Mouse (Mus musculus) left cerebral cortex, postnatal 10 days (tissue): ENCODE results near the gene Ndufb6. TPM values are rescaled to one million over a fixed set of nuclear protein-coding genes. Genes with fewer than 3 reads are reported as not detected.

ENCODE experiments used
- DNase-seq, 2 experiments: peaks; one replicate each; pipeline ENCODE4 v3.0.0; 2021 to 2022; ENCODE audit warnings: low spot score in 2 of 2, mixed read lengths in 1 of 2; ENCODE audit errors: extremely low spot score in 1 of 2
- intact Hi-C: fragments of 180-260 bp; cut with DNase I; formaldehyde crosslinking; loops from one replicate; pipeline ENCODE4 v1.15.1; 2025
- total RNA-seq, 2 experiments: library from RNA; stranded (reverse); gene quantifications; 2 replicates each; pipeline ENCODE4 v1.2.3; 2021

The Ndufb6 gene
- total RNA-seq, 2 experiments from 2014 or later: 213 to 222 TPM

DNA sequence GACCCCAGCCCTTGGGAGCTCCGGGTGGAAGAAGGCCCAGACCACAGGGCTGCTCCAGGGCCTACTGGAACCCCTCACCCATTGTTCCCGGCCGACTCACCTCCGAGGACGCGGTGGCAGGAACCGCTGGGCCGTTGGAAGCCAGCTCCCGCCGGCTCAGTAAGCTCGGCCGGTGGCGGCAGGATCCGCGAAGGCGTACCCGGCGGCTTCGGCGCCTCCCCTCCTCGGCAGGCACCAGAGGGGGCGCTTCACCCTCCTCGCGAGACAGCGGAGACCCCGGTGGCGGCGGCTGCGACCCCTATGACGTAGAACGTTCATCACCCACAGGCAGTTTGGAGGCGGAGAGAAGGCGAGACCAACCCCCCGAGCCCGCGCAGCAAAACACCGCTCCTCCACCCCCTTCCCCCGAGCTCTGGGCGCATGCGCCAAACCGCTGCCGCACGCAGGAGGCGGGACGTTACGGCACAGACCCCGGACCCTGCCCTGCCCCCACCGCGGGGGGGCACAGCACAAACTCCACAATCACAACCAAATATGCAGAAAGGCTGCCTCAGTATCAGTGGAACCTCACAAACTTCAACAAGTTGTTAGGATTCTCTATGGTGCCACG is 10.9 kb downstream of the Ndufb6 start:
- DNase-seq: peak; percentile 91 to 96
- intact Hi-C loops: loop anchor here (5.0 kb wide), 1 partner anchor 86 kb away; no protein-coding TSS in a partner anchor

DNA sequence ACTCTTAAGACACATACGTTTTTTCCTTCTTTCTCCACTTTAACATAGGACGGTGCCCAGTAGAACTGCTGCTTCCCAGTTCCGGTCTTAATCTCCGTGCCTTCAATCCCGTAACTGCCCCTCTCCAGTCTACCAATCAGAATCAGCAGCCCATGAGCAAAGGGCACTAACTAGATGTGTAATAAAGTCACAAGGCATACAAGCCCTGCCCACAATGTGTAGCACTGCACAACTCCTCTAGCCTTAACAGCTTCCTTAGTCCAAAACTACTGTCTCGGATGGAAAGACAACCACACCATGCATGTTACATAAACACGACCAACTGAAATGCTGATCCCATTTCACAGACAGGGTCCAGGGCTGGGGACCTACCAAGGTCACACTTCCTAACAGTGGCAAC is 11.5 kb downstream of the Ndufb6 start:
- no peak for DNase-seq
- intact Hi-C loops: loop anchor here (5.0 kb wide), 1 partner anchor 85 kb away; no protein-coding TSS in a partner anchor

DNA sequence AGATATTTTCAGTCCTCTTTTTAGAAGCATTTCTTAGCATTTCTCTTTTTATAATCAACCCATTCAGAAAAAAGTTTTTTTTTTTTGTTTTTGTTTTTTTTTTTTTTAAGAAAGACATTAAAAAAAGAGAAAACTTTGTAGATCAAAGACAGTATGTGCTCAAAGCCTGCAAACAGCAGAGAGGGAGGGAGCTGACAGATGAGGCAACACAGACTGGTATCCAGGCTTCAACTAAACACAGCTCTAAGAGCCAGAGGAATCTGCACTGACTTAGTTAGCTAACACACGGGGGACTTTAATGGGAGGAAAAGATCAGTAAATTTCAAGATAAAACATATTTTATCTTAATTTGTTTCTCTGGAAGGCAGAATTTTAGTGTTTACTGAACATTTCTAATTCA is 14.9 kb downstream of the Ndufb6 start:
- intact Hi-C loops: no loop called here
- no peak for DNase-seq

DNA sequence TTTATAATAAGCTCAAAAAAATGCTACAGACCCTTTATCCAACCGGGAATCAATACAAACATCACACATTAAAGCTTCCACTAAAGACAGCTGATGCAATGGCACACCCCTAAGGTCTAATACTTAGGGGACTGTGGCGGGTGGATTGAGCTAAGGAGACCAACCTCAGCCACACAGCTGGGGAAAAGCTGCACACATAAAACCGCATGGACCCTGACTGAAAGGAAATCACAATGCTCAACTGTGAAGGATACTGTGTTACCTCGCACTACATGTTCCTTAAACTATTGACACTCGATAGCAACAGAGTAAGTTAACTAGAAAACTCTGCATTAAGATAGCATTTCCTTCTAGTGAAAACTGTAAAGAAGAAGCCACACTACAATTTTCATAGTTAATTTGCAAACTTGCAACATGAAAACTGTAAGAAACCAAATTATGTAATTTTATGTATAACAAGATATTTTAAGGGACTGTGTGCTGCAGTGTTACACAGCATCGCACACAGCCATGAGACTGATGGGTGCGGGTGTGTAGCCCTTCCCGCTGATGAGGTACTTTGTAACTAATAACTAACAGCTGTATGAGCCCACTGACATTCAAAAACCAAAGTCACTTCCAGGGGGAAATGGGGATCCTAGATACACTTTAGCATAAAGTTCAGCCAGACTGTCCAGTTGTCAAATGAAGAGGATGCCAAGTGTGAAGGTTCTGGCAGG is 24.7 kb downstream of the Ndufb6 start:
- DNase-seq: no peak
- intact Hi-C loops: no loop called here

DNA sequence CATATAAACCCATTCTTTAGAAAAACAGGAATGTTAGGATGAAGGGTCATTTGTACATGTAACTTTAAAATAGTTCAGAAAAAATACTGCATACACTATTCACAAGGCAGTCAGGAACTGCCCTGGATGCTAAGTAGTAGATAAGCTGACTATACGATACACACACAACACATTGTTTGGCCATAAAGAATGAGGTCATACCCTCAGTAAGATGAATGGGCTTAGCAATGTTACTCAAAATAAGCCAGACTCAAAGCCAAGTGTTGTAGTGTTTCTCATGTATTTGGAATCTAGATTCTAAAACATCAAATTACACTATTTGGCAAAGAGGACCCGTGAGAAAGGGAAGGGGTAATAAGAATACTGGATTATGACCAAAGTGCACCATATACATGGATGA is 25.5 kb downstream of the Ndufb6 start:
- intact Hi-C loops: no loop called here
- DNase-seq: no peak

DNA sequence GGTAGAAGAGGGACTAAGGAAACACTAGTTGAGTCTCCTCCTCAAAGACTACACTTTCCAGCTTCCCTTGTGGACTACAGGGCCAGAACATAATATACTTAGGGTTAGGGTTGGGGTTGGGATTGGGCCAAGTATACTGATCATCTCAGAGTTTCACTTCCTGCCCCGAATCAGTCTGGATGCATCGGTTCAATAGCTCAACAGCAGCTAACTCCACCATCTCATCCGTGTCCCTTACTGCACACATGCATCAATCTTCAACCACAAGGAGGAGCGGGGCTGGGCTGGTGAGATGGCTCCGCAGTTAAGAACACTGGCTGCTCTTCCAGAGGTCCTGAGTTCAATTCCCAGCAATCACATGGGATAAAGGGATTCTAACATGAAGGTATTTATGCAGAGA is 28.2 kb downstream of the Ndufb6 start:
- no peak for DNase-seq
- intact Hi-C loops: no loop called here

DNA sequence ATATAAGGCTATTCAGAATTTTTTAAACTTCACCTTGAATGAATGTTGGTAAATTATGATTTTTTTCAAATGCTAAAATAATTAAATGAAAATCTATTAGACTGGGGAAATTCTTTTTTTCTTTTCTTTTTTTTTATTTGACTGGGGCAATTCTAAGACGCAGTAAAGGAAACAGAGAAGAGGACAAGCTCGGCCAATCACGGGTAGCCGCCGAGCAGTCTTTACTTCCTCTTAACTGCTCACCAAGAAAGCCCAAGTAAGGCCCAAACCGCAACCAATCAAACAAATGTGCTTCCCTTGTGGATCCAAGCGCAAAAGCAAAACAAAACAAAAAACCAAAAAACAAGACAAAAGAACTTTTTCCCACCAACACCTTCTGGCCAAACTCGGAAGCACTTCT is 35.2 kb downstream of the Ndufb6 start:
- no peak for DNase-seq
- intact Hi-C loops: no loop called here

DNA sequence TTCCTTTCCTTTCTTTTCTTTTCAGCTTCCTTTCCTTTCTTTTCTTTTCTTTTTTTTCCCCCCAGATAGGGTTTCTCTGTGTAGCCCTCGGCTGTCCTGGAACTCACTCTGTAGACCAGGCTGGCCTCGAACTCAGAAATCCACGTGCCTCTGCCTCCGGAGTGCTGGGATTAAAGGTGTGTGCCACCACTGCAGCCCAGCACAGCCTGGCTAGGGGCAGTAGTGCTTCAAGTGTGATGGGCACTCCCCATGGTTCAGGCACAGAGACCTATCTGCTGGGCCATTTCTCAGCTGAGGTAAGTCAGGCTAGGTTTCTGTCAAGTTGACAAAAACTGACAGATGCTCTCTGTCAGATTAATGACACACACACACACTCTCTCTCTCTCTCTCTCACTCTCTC is 36.2 kb downstream of the Ndufb6 start:
- intact Hi-C loops: no loop called here
- DNase-seq: no peak

DNA sequence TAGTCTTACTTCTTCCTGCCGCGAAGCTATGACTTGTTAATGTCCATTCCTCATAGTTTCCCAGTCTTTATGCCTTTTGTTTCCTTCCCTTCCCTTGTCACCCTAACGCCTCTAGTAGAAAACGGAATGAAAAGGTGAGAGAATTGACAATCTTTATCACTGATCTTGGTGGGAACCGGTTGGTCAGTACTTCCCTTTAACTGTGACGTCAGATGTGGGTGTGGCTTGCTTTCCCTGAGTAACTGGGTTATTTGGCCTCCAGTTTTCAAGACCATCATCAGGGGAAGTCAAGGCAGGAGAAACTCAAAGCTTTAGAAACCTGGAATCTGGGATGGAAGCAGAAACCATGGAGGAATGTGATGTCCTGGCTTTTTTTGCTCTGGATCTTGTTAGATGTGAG is 37.3 kb downstream of the Ndufb6 start:
- DNase-seq: no peak
- intact Hi-C loops: no loop called here

DNA sequence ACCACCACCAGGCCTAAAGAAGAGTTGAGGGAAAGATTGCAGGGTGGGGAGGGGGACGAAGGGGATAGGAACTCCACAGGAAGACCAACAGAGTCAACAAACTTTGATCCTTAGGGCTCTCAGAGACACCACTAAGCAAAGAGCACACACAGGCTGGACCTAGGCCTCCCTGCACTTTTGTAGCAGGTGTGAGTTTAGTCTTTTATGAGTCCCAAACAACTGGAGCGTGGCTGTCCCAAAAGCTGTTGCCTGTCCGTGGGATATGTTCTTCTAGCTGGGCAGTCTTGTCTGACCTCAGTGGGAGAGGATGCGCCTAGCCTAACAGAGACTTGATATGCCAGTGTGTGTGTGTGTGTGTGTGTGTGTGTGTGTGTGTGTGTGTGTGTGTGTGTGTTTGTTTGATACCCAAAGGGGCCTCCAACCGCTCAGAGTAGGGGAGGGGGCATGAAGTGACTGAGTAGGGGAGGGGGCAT is 38.9 kb downstream of the Ndufb6 start:
- intact Hi-C loops: no loop called here

DNA sequence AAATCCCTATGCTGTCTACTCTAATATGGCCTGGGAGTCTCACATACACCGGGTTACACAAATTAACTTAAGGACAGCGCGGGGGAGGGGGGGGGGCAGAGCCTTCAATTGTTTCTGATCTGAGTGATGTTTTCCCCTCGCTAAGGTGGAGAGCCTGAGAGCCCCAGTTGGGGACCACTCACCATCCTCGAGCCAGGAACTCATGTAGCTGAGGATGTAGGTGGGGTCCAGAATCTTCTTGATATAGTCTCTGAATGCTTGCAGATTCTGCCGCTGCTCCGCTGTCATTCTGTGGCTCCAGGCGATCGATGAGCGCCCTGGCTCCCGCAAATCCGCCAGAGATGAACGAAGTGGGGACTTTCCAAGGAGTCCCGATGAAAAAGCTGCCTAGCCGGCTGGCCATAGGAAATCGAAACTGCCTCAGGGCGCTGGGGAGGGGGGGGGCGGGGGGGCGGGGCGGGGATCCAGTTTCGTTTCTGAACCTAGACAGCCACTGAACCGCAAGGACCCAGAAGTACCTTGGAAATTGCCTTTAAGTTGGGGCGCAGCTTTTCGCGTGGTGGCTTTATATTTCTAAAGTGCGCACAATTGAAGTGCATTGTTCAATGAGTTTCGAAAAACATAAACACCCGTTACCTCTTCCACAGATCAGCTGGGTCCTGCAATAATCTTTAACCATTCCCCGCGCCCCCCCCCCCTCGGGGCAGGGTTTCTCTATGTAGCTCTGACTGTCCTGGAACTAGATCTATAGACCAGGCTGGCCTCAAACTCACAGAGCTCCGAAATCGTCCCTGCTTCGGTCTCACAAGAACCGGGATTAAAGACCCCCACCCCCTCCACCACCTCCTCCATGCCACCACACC is 39.6 kb downstream of the Ndufb6 start, which contains the start of gene Ddx58:
Gene Ddx58, minus strand, starts transcription at position 420 of the 863 bp plus-strand sequence.
- intact Hi-C loops: no loop called here
- DNase-seq: no peak

More for the DNA sequence above, 38.9 kb downstream of the Ndufb6 start:
- DNase-seq: no peak

DNA sequence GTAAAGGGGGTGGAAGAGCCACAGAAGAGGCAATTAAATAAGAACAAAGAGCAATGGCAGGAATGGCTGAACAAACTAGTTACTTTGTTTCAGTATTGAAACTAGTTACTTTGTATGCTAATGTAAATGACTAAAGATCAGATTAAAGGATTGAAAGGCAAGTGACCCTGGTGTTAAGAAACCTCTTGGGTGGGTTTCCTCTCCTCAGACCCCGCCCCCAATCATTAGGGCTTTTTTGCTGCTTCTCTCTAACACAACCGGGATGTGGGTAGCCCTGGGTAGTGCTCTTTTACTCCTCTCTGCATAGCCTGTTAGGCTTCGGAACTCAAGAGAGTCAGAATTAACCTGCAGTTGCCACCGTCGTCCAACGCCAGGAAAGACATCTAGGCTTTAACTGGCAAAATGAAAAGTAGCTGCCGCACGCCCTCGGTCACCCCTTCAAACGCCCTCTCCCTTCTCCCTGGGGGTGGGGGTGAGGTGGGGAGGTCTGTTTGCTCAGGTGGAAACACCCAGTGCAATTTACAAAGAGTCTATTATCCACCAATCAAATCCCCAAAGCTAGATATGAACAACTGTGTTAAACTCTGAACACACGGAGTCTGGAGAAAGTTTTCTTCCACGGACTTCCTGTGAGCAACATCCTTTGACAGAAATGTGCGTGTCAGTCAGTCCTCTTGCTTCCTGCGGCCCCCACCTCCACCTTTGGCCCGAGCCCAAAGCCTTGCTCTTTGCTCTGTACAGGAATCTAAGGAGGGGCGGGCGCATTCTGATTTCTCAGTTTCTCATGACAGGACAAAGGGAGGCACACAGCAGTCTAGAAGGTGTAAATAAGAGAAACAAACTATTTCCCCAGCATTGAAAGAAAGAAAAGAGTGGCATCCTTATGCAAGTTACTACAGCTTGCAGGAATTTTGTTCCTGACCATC is 40.5 kb downstream of the Ndufb6 start:
- DNase-seq: peak in 1 of 2 experiments; percentile 76
- intact Hi-C loops: no loop called here

DNA sequence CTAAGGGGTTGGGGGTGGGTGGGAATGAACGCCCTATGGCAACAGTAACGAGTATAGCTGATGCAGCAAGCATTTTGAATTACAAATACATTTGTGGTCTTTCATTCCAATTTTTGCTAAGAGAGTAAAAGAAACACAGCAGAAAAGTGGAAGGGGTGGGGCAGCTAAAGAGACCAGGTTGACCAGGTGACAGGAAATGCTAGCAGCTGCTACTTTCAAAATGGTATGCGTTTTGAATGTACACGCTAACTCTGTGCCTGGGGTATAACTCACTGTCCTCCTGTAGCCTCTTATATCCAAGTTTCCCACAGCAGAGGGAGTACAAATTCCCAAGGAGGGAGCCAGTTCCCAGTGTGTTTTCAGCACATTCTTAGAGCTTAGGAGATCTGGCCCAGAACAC is 42.4 kb downstream of the Ndufb6 start:
- intact Hi-C loops: no loop called here
- no peak for DNase-seq

DNA sequence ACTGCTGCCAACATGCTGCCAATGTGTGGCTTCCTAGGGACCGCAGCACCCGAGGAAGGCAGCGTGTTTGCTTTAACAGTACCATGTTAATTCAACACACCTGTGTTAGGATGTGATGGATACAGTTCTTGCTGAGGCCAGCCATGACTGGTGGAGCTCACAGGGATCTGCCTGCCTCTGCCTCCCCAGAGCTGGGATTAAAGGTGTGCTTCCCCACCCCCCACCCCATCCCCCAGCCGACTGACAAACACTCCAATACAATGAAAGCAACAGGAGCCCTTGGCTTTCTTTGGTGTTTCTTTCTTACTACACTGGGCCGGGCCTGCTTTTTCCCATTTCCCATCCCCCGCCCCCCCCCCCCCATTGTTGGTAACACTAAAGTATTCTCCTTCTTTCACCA is 45.0 kb downstream of the Ndufb6 start:
- intact Hi-C loops: no loop called here
- DNase-seq: no peak

DNA sequence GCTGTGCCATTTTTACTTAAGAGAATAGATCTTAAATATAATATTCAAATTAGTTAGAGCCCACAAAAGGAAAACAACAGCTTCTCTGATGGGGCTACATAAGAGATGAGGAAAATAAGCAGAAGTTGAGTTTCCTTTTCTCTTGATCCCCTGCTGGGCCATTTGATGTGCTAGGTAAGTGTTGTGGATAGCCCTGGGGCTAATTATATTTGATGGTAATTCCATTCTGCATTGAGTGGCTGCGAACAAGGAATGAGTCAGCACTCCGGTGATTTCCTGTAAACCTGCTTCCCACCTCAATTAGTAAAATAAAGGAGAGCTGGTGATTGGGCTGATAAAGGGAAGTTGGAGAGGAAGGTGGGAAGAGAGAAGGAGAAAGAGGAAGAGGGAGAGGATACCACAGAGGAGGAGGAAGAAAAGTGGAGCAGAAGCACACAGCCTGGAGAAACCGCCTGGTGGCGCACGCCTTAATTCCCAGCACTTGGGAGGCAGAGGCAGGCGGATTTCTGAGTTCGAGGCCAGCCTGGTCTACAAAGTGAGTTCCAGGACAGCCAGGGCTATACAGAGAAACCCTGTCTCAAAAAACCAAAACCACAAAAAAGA is 46.1 kb downstream of the Ndufb6 start:
- intact Hi-C loops: no loop called here
- DNase-seq: no peak

DNA sequence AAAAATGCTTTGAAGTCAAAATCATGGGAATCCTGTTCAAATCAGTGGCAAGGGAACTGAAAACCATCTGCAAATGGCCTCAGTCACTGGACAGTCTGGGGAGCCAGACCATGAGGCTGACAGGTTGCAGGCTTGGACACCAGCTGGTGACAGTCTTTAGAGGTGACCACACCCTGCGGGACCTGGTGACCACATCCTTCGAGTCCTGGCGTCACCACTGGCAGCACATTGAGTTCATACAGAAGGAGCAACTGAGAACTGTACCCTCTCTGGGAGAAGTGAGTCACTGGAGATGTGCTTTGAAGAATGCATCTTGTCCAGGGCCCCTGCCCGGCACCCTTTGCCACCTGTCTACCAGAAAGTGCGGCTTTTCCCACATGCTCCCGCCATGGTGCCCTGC is 49.5 kb downstream of the Ndufb6 start:
- intact Hi-C loops: no loop called here
- no peak for DNase-seq

DNA sequence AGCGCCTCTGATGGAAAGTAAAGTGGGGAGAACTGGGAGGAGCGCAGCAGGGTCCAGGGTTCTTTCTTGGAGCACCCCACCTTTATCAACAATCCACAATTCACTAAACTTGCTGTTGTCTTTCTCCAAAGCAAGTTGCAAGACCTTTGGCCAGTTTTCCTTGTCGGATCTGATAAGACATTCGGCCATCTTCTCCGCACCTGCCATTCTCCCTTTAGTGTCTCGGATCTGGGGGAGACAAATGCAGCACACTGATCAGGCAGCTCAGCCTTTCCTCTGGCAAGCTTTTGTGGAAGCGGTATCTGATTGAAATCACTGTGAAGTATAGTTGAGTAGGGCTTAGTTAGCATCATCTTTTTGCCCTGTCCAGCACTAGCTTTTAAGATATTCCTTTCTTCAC is 51.3 kb downstream of the Ndufb6 start:
- DNase-seq: no peak
- intact Hi-C loops: no loop called here

DNA sequence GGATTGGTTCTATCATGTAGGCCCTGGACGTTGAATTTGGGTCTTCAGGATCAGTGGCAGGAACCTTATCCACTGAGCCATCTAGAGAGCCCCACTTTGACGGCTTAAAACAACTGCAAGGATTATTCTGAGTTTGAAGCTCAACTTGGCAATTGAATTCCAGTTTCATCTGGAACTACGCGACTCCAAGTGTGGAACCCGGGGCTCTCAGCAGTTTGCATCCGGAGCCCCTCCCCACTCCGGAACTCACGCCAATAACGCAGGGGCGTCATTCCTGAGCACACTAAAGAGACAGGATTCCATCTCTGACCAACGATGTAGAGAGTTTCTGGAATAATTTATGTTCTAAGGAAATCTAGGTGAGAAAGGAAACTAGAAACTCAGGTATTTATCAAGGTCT is 52.1 kb downstream of the Ndufb6 start:
- intact Hi-C loops: no loop called here
- no peak for DNase-seq
